Mouse (Mus musculus): ENCODE results near the gene Elk4. TPM values are rescaled to one million over a fixed set of nuclear protein-coding genes. Genes with fewer than 3 reads are reported as not detected.

Elk4 gene
- 14.8 and 17.0 TPM in 2 replicates for polyA plus RNA-seq (2014; fragmentation: Nextera tagmentation; extraction: Ambion mirVana)

DNA sequence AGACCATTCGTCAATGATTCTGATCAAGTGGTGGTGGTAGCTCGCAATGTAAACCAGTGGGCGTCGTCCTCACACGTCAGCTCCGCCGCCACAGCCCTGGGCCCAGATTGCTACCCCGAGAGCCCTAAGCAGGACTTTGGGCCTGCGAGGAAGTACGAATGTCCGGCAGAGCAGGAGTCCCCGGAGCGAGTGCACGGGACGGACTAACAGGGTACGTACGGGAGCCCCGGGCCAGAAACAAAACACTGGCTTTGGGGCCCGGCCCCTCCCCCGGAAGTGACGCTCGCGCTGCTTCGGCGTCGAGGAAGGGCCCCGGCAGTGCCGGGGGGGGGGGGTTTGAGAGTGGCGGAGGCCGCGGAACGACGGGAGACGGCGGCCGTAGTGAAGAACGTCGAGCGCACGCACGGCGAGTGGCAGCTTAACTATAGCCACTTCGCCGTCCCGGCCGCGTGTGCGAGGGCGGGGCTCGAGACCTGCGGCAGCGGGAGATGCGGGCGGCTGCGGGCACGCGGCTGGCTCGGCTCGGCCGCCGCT is at the start of gene Elk4:
Elk4 (plus strand) TSS at position 326 of the 534 bp plus-strand sequence.
- Histone ChIP-seq H3K4me1 (ENCODE audit: control insufficient read depth, insufficient read depth, low read length) (peaks cover 14% of the 10 kb centered on the region), H3K4me2 (ENCODE audit: low read length) (peak within 1 kb of the TSS; percentile 65), H3K36me3 (ENCODE audit: control insufficient read depth, insufficient read depth, low read length) (no peaks in the 10 kb centered on the region), H3K27me3 (replicated peaks; ENCODE audit: control insufficient read depth, insufficient read depth, low read length) (no peaks in the 10 kb centered on the region), H3K4me3 (ENCODE audit: low read depth, low read length) (peak within 1 kb of the TSS; percentile 92), H3K9ac (ENCODE audit: low read length) (peak within 1 kb of the TSS; percentile 92), H3K9me3 (replicated peaks; ENCODE audit: control insufficient read depth, low read length) (no peaks in the 10 kb centered on the region), H3K27ac (ENCODE audit: low read depth, low read length) (peak within 1 kb of the TSS; percentile 97)
- DNase-seq (ENCODE audit: low spot score): peak; percentile 95
- WGBS: under 1% methylated on average over 57 of the region's 61 CpGs
- ATAC-seq: peak; percentile 95

DNA sequence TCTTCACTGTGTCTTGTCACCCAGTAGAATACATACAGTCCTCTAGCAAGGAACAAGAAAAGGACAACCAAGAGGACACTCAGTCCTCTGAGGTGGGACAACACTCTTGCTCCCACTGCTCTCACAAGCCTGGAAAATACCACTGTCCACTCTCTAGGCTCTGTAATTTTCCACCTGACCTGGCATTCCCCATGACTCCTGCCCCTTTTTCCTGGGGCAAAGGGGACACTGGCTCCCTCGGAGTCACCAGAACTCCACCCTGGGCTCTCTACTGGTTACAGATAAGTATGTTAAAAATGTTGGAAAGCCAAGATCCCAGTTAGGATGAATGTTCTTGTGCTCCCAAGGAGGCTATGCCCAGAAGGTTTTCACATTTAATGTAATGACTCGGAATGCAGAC is 46.4 kb upstream of the Elk4 start:
- H3K27me3 ChIP-seq (replicated peaks; ENCODE audit: control insufficient read depth, insufficient read depth, low read length): no peaks in the 10 kb centered on the region; the same call in 1 of the 2 replicates
- H3K9me3 ChIP-seq (replicated peaks; ENCODE audit: control insufficient read depth, low read length): no peaks in the 10 kb centered on the region
- H3K27ac ChIP-seq (ENCODE audit: low read depth, low read length): no peak overlapping the region
- ATAC-seq (no peak), DNase-seq (ENCODE audit: low spot score) (no peak)
- WGBS: 60% methylated on average over 2 of the region's 2 CpGs
- peaks cover 3% of the 10 kb centered on the region for H3K4me1 ChIP-seq (ENCODE audit: control insufficient read depth, insufficient read depth, low read length)
- no peak overlapping the region for H3K9ac ChIP-seq (ENCODE audit: low read length)
- no peak overlapping the region for H3K4me2 ChIP-seq (ENCODE audit: low read length)
- H3K4me3 ChIP-seq (ENCODE audit: low read depth, low read length): no peak overlapping the region
- H3K36me3 ChIP-seq (ENCODE audit: control insufficient read depth, insufficient read depth, low read length): no peaks in the 10 kb centered on the region

DNA sequence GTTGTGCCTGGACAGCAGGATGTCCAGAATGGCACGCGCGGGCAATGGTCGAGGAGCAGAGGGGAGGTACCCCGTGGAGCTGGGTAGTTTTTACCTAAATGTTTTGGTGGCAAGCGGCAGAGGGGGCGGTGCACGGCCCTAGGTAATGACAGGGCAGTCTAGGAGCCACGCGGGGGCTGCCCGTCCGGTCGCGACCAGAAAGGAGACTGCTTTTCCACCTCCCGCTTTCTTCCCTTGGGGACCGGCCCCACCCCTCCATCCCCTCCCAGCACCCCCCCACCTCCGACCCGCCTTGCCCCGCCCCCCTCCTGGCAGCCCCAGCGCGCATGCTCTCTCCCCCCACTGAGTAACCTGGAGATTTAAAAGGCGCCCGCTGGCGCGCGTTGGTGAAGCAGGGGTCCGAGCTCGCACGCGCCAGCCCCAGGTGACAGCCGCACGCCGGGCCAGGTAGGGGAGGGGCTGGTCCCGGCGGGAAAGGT is 44.8 kb upstream of the Elk4 start, which contains the start of gene Slc45a3:
Slc45a3 (plus strand) TSS at position 362 of the 479 bp plus-strand sequence.
- DNase-seq (ENCODE audit: low spot score): peak; percentile 59
- WGBS: 0% methylated on average over 33 of the region's 35 CpGs
- H3K27me3 ChIP-seq (replicated peaks; ENCODE audit: control insufficient read depth, insufficient read depth, low read length): no peaks in the 10 kb centered on the region; the same call in 1 of the 2 replicates
- peak within 1 kb of the TSS; percentile 98 for H3K4me2 ChIP-seq (ENCODE audit: low read length)
- H3K4me1 ChIP-seq (ENCODE audit: control insufficient read depth, insufficient read depth, low read length): peaks cover 3% of the 10 kb centered on the region
- peak within 1 kb of the TSS; percentile 75 for H3K9ac ChIP-seq (ENCODE audit: low read length)
- H3K9me3 ChIP-seq (replicated peaks; ENCODE audit: control insufficient read depth, low read length): no peaks in the 10 kb centered on the region
- no peaks in the 10 kb centered on the region for H3K36me3 ChIP-seq (ENCODE audit: control insufficient read depth, insufficient read depth, low read length)
- no peak within 1 kb of the TSS for H3K27ac ChIP-seq (ENCODE audit: low read depth, low read length)
- ATAC-seq: peak; percentile 82
- peak within 1 kb of the TSS; percentile 81 for H3K4me3 ChIP-seq (ENCODE audit: low read depth, low read length)

DNA sequence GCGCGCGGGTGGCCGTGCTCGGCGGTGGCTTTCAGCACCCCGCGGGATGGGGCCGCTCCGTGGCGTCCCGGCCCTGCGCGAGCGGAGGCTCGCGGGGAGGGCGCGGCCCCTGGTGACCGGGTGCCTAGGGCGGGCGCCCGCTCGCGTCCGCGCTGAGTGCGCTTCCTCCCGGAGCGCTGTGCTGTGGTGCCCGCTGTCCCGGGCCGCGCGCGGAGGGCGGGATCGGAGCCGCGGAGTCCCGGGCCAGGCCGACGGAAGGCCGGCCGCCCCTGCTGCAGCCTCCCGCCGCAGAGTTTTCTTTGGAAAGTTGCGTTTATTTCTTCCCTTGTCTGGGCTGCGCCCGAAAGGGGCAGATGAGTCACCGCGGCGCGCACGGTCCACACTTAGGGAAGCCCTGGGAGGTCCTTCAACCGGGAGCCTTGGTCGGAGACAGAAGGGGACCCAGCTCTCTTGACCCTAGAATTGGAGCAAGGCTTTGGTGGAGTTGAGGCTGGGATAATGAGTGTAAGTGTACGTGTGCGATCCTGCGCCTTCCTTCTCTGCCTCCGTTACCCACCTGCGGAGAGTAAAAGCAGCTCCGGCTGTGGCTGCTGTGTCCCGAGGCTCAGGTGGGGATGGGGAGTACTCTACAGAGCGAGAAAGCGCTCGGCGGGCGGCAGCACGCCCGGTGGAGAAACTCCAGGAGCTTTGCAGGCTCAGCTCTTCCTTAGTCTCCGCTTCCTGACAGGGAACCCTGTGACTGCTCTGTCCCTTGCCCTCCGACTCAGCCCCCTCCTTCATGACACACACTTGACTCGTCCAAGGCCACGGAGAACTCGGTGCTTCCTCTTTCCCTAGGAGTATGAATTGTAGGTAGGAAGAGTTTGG is 44.1 kb upstream of the Elk4 start:
- ATAC-seq (peak; percentile 77), DNase-seq (ENCODE audit: low spot score) (peak; percentile 39)
- Histone ChIP-seq H3K4me3 (ENCODE audit: low read depth, low read length) (peak overlapping the region; percentile 81), H3K4me2 (ENCODE audit: low read length) (peak overlapping the region; percentile 98), H3K36me3 (ENCODE audit: control insufficient read depth, insufficient read depth, low read length) (no peaks in the 10 kb centered on the region), H3K27ac (ENCODE audit: low read depth, low read length) (no peak overlapping the region), H3K27me3 (replicated peaks; ENCODE audit: control insufficient read depth, insufficient read depth, low read length) (no peaks in the 10 kb centered on the region; the same call in 1 of the 2 replicates), H3K9ac (ENCODE audit: low read length) (peak overlapping the region; percentile 75), H3K4me1 (ENCODE audit: control insufficient read depth, insufficient read depth, low read length) (peaks cover 3% of the 10 kb centered on the region), H3K9me3 (replicated peaks; ENCODE audit: control insufficient read depth, low read length) (no peaks in the 10 kb centered on the region)
- WGBS: under 1% methylated on average over 74 of the region's 76 CpGs

DNA sequence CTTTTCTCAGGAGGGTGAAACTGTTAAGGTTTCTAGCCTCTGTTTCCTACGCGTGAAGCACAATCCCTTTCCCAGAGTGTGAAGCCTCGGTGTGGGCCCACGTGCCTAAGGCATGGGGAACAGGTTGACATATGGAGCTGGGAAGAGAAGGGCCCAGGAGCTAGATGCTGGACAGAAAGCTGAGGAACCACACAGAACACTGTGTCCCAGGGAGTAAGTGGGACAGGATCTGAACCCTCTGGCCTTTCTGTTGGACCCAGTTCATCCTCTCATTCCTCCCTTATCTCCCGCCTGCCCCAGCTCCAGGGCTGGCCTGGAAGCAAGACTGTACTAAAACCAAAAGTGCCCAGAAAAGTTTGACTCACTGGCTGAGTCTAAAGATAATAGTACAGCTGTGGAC is 43.3 kb upstream of the Elk4 start:
- peak overlapping the region; percentile 75; the same call in 1 of the 2 replicates for H3K9ac ChIP-seq (ENCODE audit: low read length)
- H3K4me3 ChIP-seq (ENCODE audit: low read depth, low read length): peak overlapping the region; percentile 81
- no peaks in the 10 kb centered on the region; the same call in 1 of the 2 replicates for H3K27me3 ChIP-seq (replicated peaks; ENCODE audit: control insufficient read depth, insufficient read depth, low read length)
- H3K36me3 ChIP-seq (ENCODE audit: control insufficient read depth, insufficient read depth, low read length): no peaks in the 10 kb centered on the region
- ATAC-seq: no peak
- no peak for DNase-seq (ENCODE audit: low spot score)
- peaks cover 3% of the 10 kb centered on the region for H3K4me1 ChIP-seq (ENCODE audit: control insufficient read depth, insufficient read depth, low read length)
- no peak overlapping the region for H3K27ac ChIP-seq (ENCODE audit: low read depth, low read length)
- WGBS: 24% methylated on average over 5 of the region's 5 CpGs
- no peaks in the 10 kb centered on the region for H3K9me3 ChIP-seq (replicated peaks; ENCODE audit: control insufficient read depth, low read length)
- H3K4me2 ChIP-seq (ENCODE audit: low read length): peak overlapping the region; percentile 98

DNA sequence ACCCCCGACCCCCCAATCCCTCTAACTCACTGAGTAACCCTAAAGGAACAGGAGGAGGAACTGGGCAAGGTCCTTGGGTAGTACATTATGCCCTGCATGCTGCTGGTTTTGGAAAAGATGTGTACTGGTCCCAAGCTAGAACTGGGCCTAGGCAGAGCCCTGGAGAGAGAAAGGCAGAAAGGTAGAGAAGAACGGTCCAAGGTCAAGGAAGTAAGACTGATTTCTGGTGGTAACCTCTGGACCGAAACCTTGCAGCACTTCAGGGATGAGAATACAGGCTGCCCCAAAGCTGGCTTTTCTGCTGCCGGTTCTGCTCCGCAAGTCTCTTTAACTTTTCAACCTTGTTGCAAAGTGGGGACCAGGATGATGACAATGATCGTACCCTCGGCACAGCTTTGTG is 42.8 kb upstream of the Elk4 start:
- no peak overlapping the region for H3K27ac ChIP-seq (ENCODE audit: low read depth, low read length)
- no peaks in the 10 kb centered on the region for H3K36me3 ChIP-seq (ENCODE audit: control insufficient read depth, insufficient read depth, low read length)
- no peaks in the 10 kb centered on the region; the same call in 1 of the 2 replicates for H3K27me3 ChIP-seq (replicated peaks; ENCODE audit: control insufficient read depth, insufficient read depth, low read length)
- H3K9me3 ChIP-seq (replicated peaks; ENCODE audit: control insufficient read depth, low read length): no peaks in the 10 kb centered on the region
- no peak overlapping the region for H3K4me2 ChIP-seq (ENCODE audit: low read length)
- H3K4me1 ChIP-seq (ENCODE audit: control insufficient read depth, insufficient read depth, low read length): peaks cover 3% of the 10 kb centered on the region
- no peak for DNase-seq (ENCODE audit: low spot score)
- no peak for ATAC-seq
- WGBS: 74% methylated on average over 7 of the region's 7 CpGs
- no peak overlapping the region for H3K4me3 ChIP-seq (ENCODE audit: low read depth, low read length)
- H3K9ac ChIP-seq (ENCODE audit: low read length): no peak overlapping the region

DNA sequence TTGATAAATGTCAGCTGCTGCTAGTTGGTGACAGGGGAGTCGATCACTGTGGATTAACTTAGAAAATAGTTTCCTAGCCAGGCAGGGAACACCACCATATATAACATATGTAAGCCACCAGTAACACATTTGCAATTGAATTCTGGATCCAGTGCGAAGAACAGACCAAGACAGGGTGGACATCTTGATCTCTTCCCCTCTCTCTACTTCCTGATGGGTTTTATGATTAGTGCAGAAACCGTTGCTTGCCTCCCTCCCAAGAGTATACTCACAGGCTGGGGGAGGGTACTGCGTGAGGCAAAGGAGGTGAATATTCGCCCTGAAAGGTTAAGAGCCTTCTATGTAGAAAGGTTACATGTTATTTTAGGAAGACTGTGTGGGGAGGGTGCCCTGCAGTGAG is 41.6 kb upstream of the Elk4 start:
- 51% methylated on average over 5 of the region's 5 CpGs for WGBS

DNA sequence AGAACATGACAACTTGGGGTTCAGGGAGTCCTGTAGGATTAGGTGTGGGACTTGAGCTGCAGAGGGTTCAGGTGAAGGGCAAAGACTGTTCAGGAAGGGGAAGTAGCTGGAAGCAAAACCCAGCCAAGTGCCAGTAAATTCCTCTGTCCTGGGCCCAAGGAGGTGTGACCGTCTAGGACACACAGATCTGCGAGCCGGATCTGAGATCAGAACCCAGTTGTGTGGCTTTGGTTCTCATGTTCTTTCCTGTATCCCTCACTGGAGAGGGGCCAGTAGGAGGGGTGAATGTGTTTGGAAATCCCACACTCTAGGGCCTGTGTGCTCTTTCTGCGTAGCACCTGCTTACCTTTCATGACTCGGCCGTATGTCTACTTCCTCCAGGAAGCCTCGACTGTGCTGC is 40.1 kb upstream of the Elk4 start:
- peaks cover 20% of the 10 kb centered on the region for H3K4me1 ChIP-seq (ENCODE audit: control insufficient read depth, insufficient read depth, low read length)
- H3K4me3 ChIP-seq (ENCODE audit: low read depth, low read length): no peak overlapping the region
- no peak overlapping the region for H3K27ac ChIP-seq (ENCODE audit: low read depth, low read length)
- H3K4me2 ChIP-seq (ENCODE audit: low read length): no peak overlapping the region
- no peak for DNase-seq (ENCODE audit: low spot score)
- no peaks in the 10 kb centered on the region; the same call in 1 of the 2 replicates for H3K27me3 ChIP-seq (replicated peaks; ENCODE audit: control insufficient read depth, insufficient read depth, low read length)
- H3K9ac ChIP-seq (ENCODE audit: low read length): no peak overlapping the region
- WGBS: 72% methylated on average over 7 of the region's 7 CpGs
- no peak for ATAC-seq
- H3K36me3 ChIP-seq (ENCODE audit: control insufficient read depth, insufficient read depth, low read length): no peaks in the 10 kb centered on the region
- no peaks in the 10 kb centered on the region for H3K9me3 ChIP-seq (replicated peaks; ENCODE audit: control insufficient read depth, low read length)

More for the DNA sequence above, 41.6 kb upstream of the Elk4 start:
- Histone ChIP-seq H3K27me3 (replicated peaks; ENCODE audit: control insufficient read depth, insufficient read depth, low read length) (no peaks in the 10 kb centered on the region; the same call in 1 of the 2 replicates), H3K9ac (ENCODE audit: low read length) (no peak overlapping the region), H3K27ac (ENCODE audit: low read depth, low read length) (no peak overlapping the region), H3K9me3 (replicated peaks; ENCODE audit: control insufficient read depth, low read length) (no peaks in the 10 kb centered on the region), H3K36me3 (ENCODE audit: control insufficient read depth, insufficient read depth, low read length) (no peaks in the 10 kb centered on the region), H3K4me2 (ENCODE audit: low read length) (no peak overlapping the region), H3K4me3 (ENCODE audit: low read depth, low read length) (no peak overlapping the region), H3K4me1 (ENCODE audit: control insufficient read depth, insufficient read depth, low read length) (peaks cover 6% of the 10 kb centered on the region)
- ATAC-seq: no peak
- no peak for DNase-seq (ENCODE audit: low spot score)

All from forebrain, embryonic 14.5 days (tissue).